Mouse (Mus musculus) intestine, embryonic 14.5 days (tissue): ENCODE measurements at regions not wholly inside any gene's neighbourhood (a gene's known extent, or its start where the extent isn't known, plus 50 kb on each side); places are given as distances from the start of the nearest gene placed in this dataset.

ENCODE experiments used
- ATAC-seq: fragments of 200-750 bp; cut with Nextera tagmentation; replicated peaks from 2 replicates; pipeline ENCODE4 v1.8.0; 2017; ENCODE audit warnings: low read depth, moderate number of reproducible peaks, moderate TSS enrichment, moderate library complexity; ENCODE audit not compliant: low FRiP score, low TSS enrichment
- DNase-seq: peaks from one replicate; pipeline ENCODE4 v3.0.0-alpha.2; 2018; ENCODE audit warnings: low spot score
- H3K27ac ChIP-seq: fragments of 300-500 bp; sonication (generic); 2 replicates; pipeline ENCODE4 v1.5.1; 2014; ENCODE audit warnings: low read depth, mild to moderate bottlenecking, control low read depth
- H3K27me3 ChIP-seq: fragments of 300-500 bp; sonication (generic); replicated peaks from 2 replicates; pipeline ENCODE4 v1.6.1; 2014; ENCODE audit warnings: low read length, control low read depth; ENCODE audit not compliant: control insufficient read depth, insufficient read depth
- H3K36me3 ChIP-seq: fragments of 300-500 bp; sonication (generic); 2 replicates; pipeline ENCODE4 v1.6.1; 2014; ENCODE audit warnings: low read length, control low read depth; ENCODE audit not compliant: control insufficient read depth, insufficient read depth
- H3K4me1 ChIP-seq: fragments of 300-500 bp; sonication (generic); replicated peaks from 2 replicates; pipeline ENCODE4 v1.6.1; 2014; ENCODE audit warnings: low read length, control low read depth, mixed read lengths; ENCODE audit not compliant: control insufficient read depth, insufficient read depth
- H3K4me2 ChIP-seq: fragments of 300-500 bp; sonication (generic); 2 replicates; pipeline ENCODE4 v1.6.1; 2014; ENCODE audit warnings: low read length
- H3K4me3 ChIP-seq: fragments of 300-500 bp; sonication (generic); 2 replicates; pipeline ENCODE4 v1.5.1; 2014; ENCODE audit warnings: low read depth, low read length, control low read depth, mixed read lengths
- H3K9ac ChIP-seq: fragments of 300-500 bp; sonication (generic); 2 replicates; pipeline ENCODE4 v1.6.1; 2014; ENCODE audit warnings: mild to moderate bottlenecking, low read length
- H3K9me3 ChIP-seq: fragments of 300-500 bp; sonication (generic); 2 replicates; pipeline ENCODE4 v1.6.1; 2016; ENCODE audit warnings: low read length, control low read depth; ENCODE audit not compliant: control insufficient read depth
- WGBS: fragments of 180-500 bp; shearing (Covaris S2); extraction: QIAGEN DNeasy Blood & Tissue Kit; methylation state at CpG from one replicate; pipeline ENCODE4 v1.1.7; 2014; 5-methylcytosine and 5-hydroxymethylcytosine counted together

GRCm38 (mm10) chr4:21170734-21171133 is 515.0 kb downstream of the Prdm13 start:
- no peak overlapping the region for H3K4me3 ChIP-seq
- DNase-seq (no peak), ATAC-seq (no peak)
- no peak overlapping the region for H3K4me2 ChIP-seq
- no peak overlapping the region for H3K9ac ChIP-seq
- no peaks in the 10 kb centered on the region for H3K4me1 ChIP-seq
- H3K36me3 ChIP-seq = no peaks in the 10 kb centered on the region
- H3K27ac ChIP-seq = no peak overlapping the region
- H3K27me3 ChIP-seq = no peaks in the 10 kb centered on the region
- no peaks in the 10 kb centered on the region for H3K9me3 ChIP-seq
- WGBS = 89% methylated on average over 3 of the region's 3 CpGs

GRCm38 (mm10) chr4:21162124-21162523 is 523.6 kb downstream of the Prdm13 start:
- H3K4me2 ChIP-seq = no peak overlapping the region
- H3K4me3 ChIP-seq = no peak overlapping the region
- no peak overlapping the region for H3K27ac ChIP-seq
- H3K27me3 ChIP-seq = no peaks in the 10 kb centered on the region
- no peaks in the 10 kb centered on the region for H3K9me3 ChIP-seq
- H3K36me3 ChIP-seq = no peaks in the 10 kb centered on the region
- ATAC-seq (no peak), DNase-seq (no peak)
- H3K4me1 ChIP-seq = no peaks in the 10 kb centered on the region
- no peak overlapping the region for H3K9ac ChIP-seq

GRCm38 (mm10) chr4:21125892-21126291 is 559.9 kb downstream of the Prdm13 start:
- Histone ChIP-seq H3K27ac (no peak overlapping the region), H3K4me3 (no peak overlapping the region), H3K27me3 (no peaks in the 10 kb centered on the region), H3K9me3 (no peaks in the 10 kb centered on the region), H3K4me2 (no peak overlapping the region), H3K9ac (no peak overlapping the region), H3K4me1 (no peaks in the 10 kb centered on the region), H3K36me3 (no peaks in the 10 kb centered on the region)
- no peak for ATAC-seq
- 85% methylated on average over 1 of the region's 1 CpGs for WGBS
- no peak for DNase-seq

GRCm38 (mm10) chr4:21095741-21096140 is 590.0 kb downstream of the Prdm13 start:
- Histone ChIP-seq H3K27me3 (no peaks in the 10 kb centered on the region), H3K4me3 (no peak overlapping the region), H3K9ac (no peak overlapping the region), H3K27ac (no peak overlapping the region), H3K4me1 (no peaks in the 10 kb centered on the region), H3K9me3 (no peaks in the 10 kb centered on the region), H3K36me3 (no peaks in the 10 kb centered on the region), H3K4me2 (no peak overlapping the region)
- DNase-seq (no peak), ATAC-seq (no peak)
- 93% methylated on average over 1 of the region's 1 CpGs for WGBS

- WGBS = 75% methylated on average over 3 of the region's 3 CpGs
- Histone ChIP-seq H3K4me1 (no peaks in the 10 kb centered on the region), H3K9ac (no peak overlapping the region), H3K27me3 (no peaks in the 10 kb centered on the region), H3K27ac (no peak overlapping the region), H3K9me3 (no peaks in the 10 kb centered on the region), H3K36me3 (no peaks in the 10 kb centered on the region), H3K4me3 (no peak overlapping the region), H3K4me2 (no peak overlapping the region)
- DNase-seq (no peak), ATAC-seq (peak; percentile 68)
Observed at GRCm38 (mm10) chr4:21070198-21070785, 615.5 kb downstream of the Prdm13 start.
